Mouse (Mus musculus) MEL (cell line): Measurements from ENCODE around the gene Mab21l3. TPM values are rescaled to one million over a fixed set of nuclear protein-coding genes. Genes with fewer than 3 reads are reported as not detected.

ENCODE experiments used
- DNase-seq: peaks from one replicate; pipeline ENCODE4 v3.0.0; 2011; ENCODE audit warnings: low read depth, low spot score
- H3K27ac ChIP-seq: 2 replicates; pipeline ENCODE4 v1.5.1; 2012; ENCODE audit warnings: low read depth, mild to moderate bottlenecking, control low read depth, low read length, moderate library complexity; ENCODE audit not compliant: control insufficient read depth
- H3K27me3 ChIP-seq, 2 experiments: fragments of 150-350 bp in 1 of 2; sonication (generic) in 1 of 2; 2 replicates each; pipeline ENCODE4 v1.6.1; 2012; ENCODE audit warnings: low read length in 2 of 2, mild to moderate bottlenecking in 2 of 2, improper control_type of control experiment in 1 of 2, moderate library complexity in 1 of 2; ENCODE audit not compliant: insufficient read depth in 2 of 2, control insufficient read depth in 1 of 2
- H3K36me3 ChIP-seq, 2 experiments: 2 replicates each; pipeline ENCODE4 v1.6.1; 2012 to 2014; ENCODE audit warnings: low read length in 2 of 2, improper control_type of control experiment in 1 of 2, inconsistent platforms in 1 of 2, mild to moderate bottlenecking in 1 of 2; ENCODE audit not compliant: insufficient read depth in 2 of 2, control insufficient read depth in 1 of 2
- H3K4me1 ChIP-seq, 2 experiments: fragments of 150-350 bp in 1 of 2; sonication (generic) in 1 of 2; 2 replicates each; pipeline ENCODE4 v1.6.1; 2012; ENCODE audit warnings: low read length in 2 of 2, improper control_type of control experiment in 1 of 2, mild to moderate bottlenecking in 1 of 2; ENCODE audit not compliant: insufficient read depth in 2 of 2, control insufficient read depth in 1 of 2
- H3K4me3 ChIP-seq, 2 experiments: fragments of 150-350 bp in 1 of 2; sonication (generic) in 1 of 2; 2 replicates each; pipeline ENCODE4 v1.5.1; 2012; ENCODE audit warnings: low read depth in 2 of 2, low read length in 2 of 2, mild to moderate bottlenecking in 2 of 2, moderate library complexity in 2 of 2, control low read depth in 1 of 2, improper control_type of control experiment in 1 of 2; ENCODE audit not compliant: control insufficient read depth in 1 of 2, insufficient read depth in 1 of 2
- H3K79me2 ChIP-seq: 2 replicates; pipeline ENCODE4 v1.6.1; 2012; ENCODE audit warnings: mild to moderate bottlenecking, low read length, moderate library complexity; ENCODE audit not compliant: control insufficient read depth, poor library complexity, insufficient read depth
- H3K9ac ChIP-seq: 2 replicates; pipeline ENCODE4 v1.6.1; 2012; ENCODE audit warnings: low read depth, mild to moderate bottlenecking, control low read depth, low read length, moderate library complexity; ENCODE audit not compliant: control insufficient read depth, poor library complexity, severe bottlenecking
- H3K9me3 ChIP-seq: fragments of 150-350 bp; sonication (generic); replicated peaks from 2 replicates; pipeline ENCODE4 v1.6.1; 2012; ENCODE audit warnings: mild to moderate bottlenecking, low read length, improper control_type of control experiment, moderate library complexity; ENCODE audit not compliant: insufficient read depth
- CHD1 ChIP-seq: IDR thresholded peaks from 2 replicates; pipeline ENCODE4 v1.6.1; 2012; ENCODE audit warnings: low read depth, mild to moderate bottlenecking, inconsistent platforms, low read length, improper control_type of control experiment
- CTCF ChIP-seq, 3 experiments: IDR thresholded peaks in 2 of 3; conservative IDR thresholded peaks in 1 of 3; 2 replicates each; pipeline ENCODE4 v1.5.1; 2011 to 2012; ENCODE audit warnings: low read length in 3 of 3, low read depth in 2 of 3, mild to moderate bottlenecking in 2 of 3, improper control_type of control experiment in 1 of 3, inconsistent platforms in 1 of 3, mixed read lengths in 1 of 3, moderate library complexity in 1 of 3; ENCODE audit not compliant: control insufficient read depth in 1 of 3, insufficient read depth in 1 of 3, poor library complexity in 1 of 3, severe bottlenecking in 1 of 3
- ELF1 ChIP-seq: IDR thresholded peaks from 2 replicates; pipeline ENCODE4 v1.6.1; 2014; ENCODE audit warnings: low read depth, mild to moderate bottlenecking, inconsistent platforms, low read length, improper control_type of control experiment, moderate library complexity
- EP300 ChIP-seq, 2 experiments: IDR thresholded peaks; 2 replicates each; pipeline ENCODE4 v1.6.1; 2011; ENCODE audit warnings: improper control_type of control experiment in 2 of 2, low read length in 2 of 2, low read depth in 1 of 2, mild to moderate bottlenecking in 1 of 2
- ETS1 ChIP-seq: IDR thresholded peaks from 2 replicates; pipeline ENCODE4 v1.6.1; 2012; ENCODE audit warnings: low read depth, mild to moderate bottlenecking, inconsistent platforms, low read length, improper control_type of control experiment, moderate library complexity
- GABPA ChIP-seq: IDR thresholded peaks from 2 replicates; pipeline ENCODE4 v1.6.1; 2012; ENCODE audit warnings: low read depth, mild to moderate bottlenecking, inconsistent platforms, low read length, improper control_type of control experiment, moderate library complexity
- GATA1 ChIP-seq: IDR thresholded peaks from 2 replicates; pipeline ENCODE4 v1.6.1; 2011; ENCODE audit warnings: low read depth, low read length, improper control_type of control experiment
- HCFC1 ChIP-seq: IDR thresholded peaks from 2 replicates; pipeline ENCODE4 v1.6.1; 2012; ENCODE audit warnings: low read depth, mild to moderate bottlenecking, inconsistent platforms, low read length, improper control_type of control experiment, moderate library complexity
- JUND ChIP-seq: IDR thresholded peaks from 2 replicates; pipeline ENCODE4 v1.6.1; 2011; ENCODE audit warnings: low read depth, mild to moderate bottlenecking, improper control_type of control experiment, low read length
- MAZ ChIP-seq: IDR thresholded peaks from 2 replicates; pipeline ENCODE4 v1.6.1; 2012; ENCODE audit warnings: low read depth, mild to moderate bottlenecking, inconsistent platforms, low read length, improper control_type of control experiment
- MEF2A ChIP-seq: IDR thresholded peaks from 2 replicates; pipeline ENCODE4 v1.6.1; 2014; ENCODE audit warnings: low read depth, mild to moderate bottlenecking, inconsistent platforms, low read length, improper control_type of control experiment; ENCODE audit not compliant: poor library complexity, insufficient replicate concordance, severe bottlenecking; ENCODE audit errors: extremely low read depth
- MXI1 ChIP-seq: IDR thresholded peaks from 2 replicates; pipeline ENCODE4 v1.6.1; 2011; ENCODE audit warnings: mild to moderate bottlenecking, low read depth, low read length, improper control_type of control experiment
- MYB ChIP-seq: IDR thresholded peaks from 2 replicates; pipeline ENCODE4 v1.6.1; 2011; ENCODE audit warnings: mild to moderate bottlenecking, low read depth, low read length, improper control_type of control experiment
- MYC ChIP-seq: IDR thresholded peaks from 2 replicates; pipeline ENCODE4 v1.6.1; 2011; ENCODE audit warnings: low read depth, mild to moderate bottlenecking, low read length, improper control_type of control experiment, moderate library complexity
- NRF1 ChIP-seq: IDR thresholded peaks from 2 replicates; pipeline ENCODE4 v1.6.1; 2014; ENCODE audit warnings: low read depth, mild to moderate bottlenecking, inconsistent platforms, low read length, improper control_type of control experiment, moderate library complexity; ENCODE audit not compliant: poor library complexity, insufficient read depth, severe bottlenecking
- POLR2A ChIP-seq, 2 experiments: IDR thresholded peaks; 2 replicates each; pipeline ENCODE4 v1.6.1; 2011 to 2012; ENCODE audit warnings: low read length in 2 of 2, mild to moderate bottlenecking in 2 of 2, control low read depth in 1 of 2, improper control_type of control experiment in 1 of 2, low read depth in 1 of 2, moderate library complexity in 1 of 2; ENCODE audit not compliant: control insufficient read depth in 1 of 2, insufficient read depth in 1 of 2, poor library complexity in 1 of 2
- POLR2AphosphoS2 ChIP-seq: IDR thresholded peaks from 2 replicates; pipeline ENCODE4 v1.6.1; 2011; ENCODE audit warnings: low read length, improper control_type of control experiment
- RAD21 ChIP-seq: IDR thresholded peaks from 2 replicates; pipeline ENCODE4 v1.6.1; 2011; ENCODE audit warnings: mild to moderate bottlenecking, low read depth, low read length, improper control_type of control experiment
- RCOR1 ChIP-seq: IDR thresholded peaks from 2 replicates; pipeline ENCODE4 v1.6.1; 2012; ENCODE audit warnings: low read depth, mild to moderate bottlenecking, inconsistent platforms, low read length, improper control_type of control experiment
- SMC3 ChIP-seq: IDR thresholded peaks from 2 replicates; pipeline ENCODE4 v1.6.1; 2011; ENCODE audit warnings: low read depth, low read length, improper control_type of control experiment
- TBP ChIP-seq: IDR thresholded peaks from 2 replicates; pipeline ENCODE4 v1.8.0; 2011; ENCODE audit warnings: low read depth, low read length, improper control_type of control experiment
- TCF12 ChIP-seq: IDR thresholded peaks from 2 replicates; pipeline ENCODE4 v1.6.1; 2014; ENCODE audit warnings: low read depth, mild to moderate bottlenecking, inconsistent platforms, low read length, improper control_type of control experiment, moderate library complexity
- UBTF ChIP-seq: IDR thresholded peaks from 2 replicates; pipeline ENCODE4 v1.6.1; 2012; ENCODE audit warnings: low read depth, mild to moderate bottlenecking, inconsistent platforms, low read length, improper control_type of control experiment, moderate library complexity, borderline replicate concordance; ENCODE audit not compliant: insufficient read depth
- USF2 ChIP-seq, 2 experiments: IDR thresholded peaks; 2 replicates each; pipeline ENCODE4 v1.6.1; 2011 to 2012; ENCODE audit warnings: improper control_type of control experiment in 2 of 2, low read length in 2 of 2, borderline replicate concordance in 1 of 2, inconsistent platforms in 1 of 2, low read depth in 1 of 2, mild to moderate bottlenecking in 1 of 2; ENCODE audit not compliant: insufficient read depth in 1 of 2
- ZC3H11A ChIP-seq: IDR thresholded peaks from 2 replicates; pipeline ENCODE4 v1.6.1; 2012; ENCODE audit warnings: low read depth, mild to moderate bottlenecking, inconsistent platforms, low read length, improper control_type of control experiment
- ZKSCAN1 ChIP-seq: IDR thresholded peaks from 2 replicates; pipeline ENCODE4 v1.6.1; 2012; ENCODE audit warnings: low read depth, mild to moderate bottlenecking, inconsistent platforms, low read length, improper control_type of control experiment, moderate library complexity
- ZMIZ1 ChIP-seq: IDR thresholded peaks from 2 replicates; pipeline ENCODE4 v1.6.1; 2012; ENCODE audit warnings: low read depth, mild to moderate bottlenecking, inconsistent platforms, low read length, improper control_type of control experiment, moderate library complexity
- ZNF384 ChIP-seq: IDR thresholded peaks from 2 replicates; pipeline ENCODE4 v1.6.1; 2012; ENCODE audit warnings: low read depth, mild to moderate bottlenecking, inconsistent platforms, low read length, improper control_type of control experiment
- polyA plus RNA-seq, 2 experiments: library from polyadenylated mRNA; stranded (reverse) in 1 of 2; unstranded in 1 of 2; fragments of >175 nt in 1 of 2; fragments of >200 nt in 1 of 2; gene quantifications; 2 replicates each; pipeline versions ENCODE4 v1.2.1 to v1.2.4; 2012; ENCODE audit warnings: low replicate concordance in 2 of 2, low read depth in 1 of 2; ENCODE audit not compliant: insufficient read length in 2 of 2, insufficient read depth in 1 of 2, missing spikeins in 1 of 2
- total RNA-seq: library from RNA; depleted of rRNA; stranded (reverse); fragments of 300-350 nt; gene quantifications from 2 replicates; pipeline ENCODE4 v1.2.3, GENCODE M21; 2012

The Mab21l3 gene
- total and polyA plus RNA-seq, 3 experiments, result 0.04 TPM; not detected in 2

DNA sequence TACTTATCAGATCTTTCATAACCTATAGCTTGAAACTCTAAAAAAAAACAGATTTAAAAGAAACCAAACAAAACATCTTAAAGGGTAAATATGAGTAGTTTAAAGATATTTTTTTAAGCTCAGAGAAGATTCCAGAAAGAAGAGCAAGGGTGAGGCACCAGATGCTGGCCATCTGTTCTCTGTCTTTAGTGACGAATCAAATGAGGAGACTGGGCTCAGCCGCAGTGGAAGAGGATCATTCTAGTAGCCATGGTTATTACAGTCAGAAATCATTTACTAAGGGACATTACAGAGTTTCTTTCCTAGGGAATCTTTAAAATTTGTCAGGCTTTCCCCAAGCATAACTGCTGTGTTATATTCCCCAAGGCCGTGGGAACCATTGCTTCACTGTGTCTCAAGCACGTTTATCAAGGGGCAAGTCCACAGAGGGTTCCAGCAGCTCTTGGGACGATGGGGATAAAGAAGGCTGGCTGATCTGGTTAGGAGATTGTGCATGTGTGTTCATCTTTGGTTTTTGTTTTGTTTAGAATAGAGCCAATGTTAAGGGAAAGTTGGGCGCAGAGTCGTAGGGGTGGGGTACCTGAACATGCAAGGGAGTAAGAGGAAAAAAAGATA, 24.4 kb upstream of the Mab21l3 start:
- H3K36me3 ChIP-seq, result no peaks in the 10 kb centered on the region
- TF ChIP-seq ZMIZ1 (no peak), POLR2A (IDR thresholded peaks at IDR 0.05; ENCODE audit: control insufficient read depth in 1 of 2, insufficient read depth in 1 of 2, low read depth in 1 of 2, low read length in 2 of 2, poor library complexity in 1 of 2) (no peak), UBTF (no peak), POLR2AphosphoS2 (no peak), MEF2A (no peak), ZKSCAN1 (no peak), ZNF384 (no peak), NRF1 (no peak), RAD21 (no peak), EP300 (IDR thresholded peaks at IDR 0.05; ENCODE audit: low read depth in 1 of 2, low read length in 2 of 2) (no peak), CHD1 (no peak), HCFC1 (no peak), CTCF (IDR thresholded peaks at IDR 0.05 in 2 of 3, conservative IDR thresholded peaks at IDR 0.05 in 1 of 3; ENCODE audit: control insufficient read depth in 1 of 3, insufficient read depth in 1 of 3, low read depth in 2 of 3, low read length in 3 of 3, poor library complexity in 1 of 3, severe bottlenecking in 1 of 3) (no peak), ELF1 (no peak), MYC (no peak), USF2 (IDR thresholded peaks at IDR 0.05; ENCODE audit: borderline replicate concordance in 1 of 2, insufficient read depth in 1 of 2, low read depth in 1 of 2, low read length in 2 of 2) (no peak), JUND (no peak), TBP (no peak), ETS1 (no peak)
- H3K4me3 ChIP-seq, result no peak overlapping the region
- no peaks in the 10 kb centered on the region for H3K4me1 ChIP-seq
- no peak overlapping the region for H3K27ac ChIP-seq
- H3K79me2 ChIP-seq, result no peaks in the 10 kb centered on the region
- no peaks in the 10 kb centered on the region for H3K9me3 ChIP-seq
- no peaks in the 10 kb centered on the region for H3K27me3 ChIP-seq
- no peak overlapping the region for H3K9ac ChIP-seq
- no peak for DNase-seq

- no peak for TF ChIP-seq EP300 (IDR thresholded peaks at IDR 0.05; ENCODE audit: low read depth in 1 of 2, low read length in 2 of 2)
- TF ChIP-seq CHD1, result no peak
- TF ChIP-seq ZMIZ1, result no peak
- no peak for TF ChIP-seq ZNF384
- no peak for TF ChIP-seq GABPA
- TF ChIP-seq JUND, result no peak
- no peak for TF ChIP-seq TBP
- TF ChIP-seq RAD21, result no peak
- no peak for TF ChIP-seq MXI1
- no peak for TF ChIP-seq USF2 (IDR thresholded peaks at IDR 0.05; ENCODE audit: borderline replicate concordance in 1 of 2, insufficient read depth in 1 of 2, low read depth in 1 of 2, low read length in 2 of 2)
- TF ChIP-seq SMC3, result no peak
- no peak for TF ChIP-seq GATA1
- no peak for TF ChIP-seq RCOR1
- no peak for TF ChIP-seq ZC3H11A
- no peak for TF ChIP-seq HCFC1
- TF ChIP-seq NRF1, result no peak
- TF ChIP-seq MAZ, result no peak
- no peak for TF ChIP-seq MYB
- TF ChIP-seq TCF12, result no peak
- TF ChIP-seq ZKSCAN1, result no peak
- Histone ChIP-seq H3K9ac (no peak overlapping the region), H3K27ac (no peak overlapping the region), H3K9me3 (no peaks in the 10 kb centered on the region), H3K27me3 (no peaks in the 10 kb centered on the region), H3K4me3 (no peak overlapping the region), H3K4me1 (no peaks in the 10 kb centered on the region), H3K36me3 (no peaks in the 10 kb centered on the region), H3K79me2 (no peaks in the 10 kb centered on the region)
- no peak for DNase-seq
Measured at GRCm38 (mm10) chr3:101871951-101872350, 23.2 kb upstream of the Mab21l3 start.
